Mouse (Mus musculus): ENCODE data around the gene Rgs6. TPM values are rescaled to one million over a fixed set of nuclear protein-coding genes. Genes with fewer than 3 reads are reported as not detected.

Gene Rgs6
- polyA plus RNA-seq, 1 experiment from 2014 or later: 0.70 TPM

DNA sequence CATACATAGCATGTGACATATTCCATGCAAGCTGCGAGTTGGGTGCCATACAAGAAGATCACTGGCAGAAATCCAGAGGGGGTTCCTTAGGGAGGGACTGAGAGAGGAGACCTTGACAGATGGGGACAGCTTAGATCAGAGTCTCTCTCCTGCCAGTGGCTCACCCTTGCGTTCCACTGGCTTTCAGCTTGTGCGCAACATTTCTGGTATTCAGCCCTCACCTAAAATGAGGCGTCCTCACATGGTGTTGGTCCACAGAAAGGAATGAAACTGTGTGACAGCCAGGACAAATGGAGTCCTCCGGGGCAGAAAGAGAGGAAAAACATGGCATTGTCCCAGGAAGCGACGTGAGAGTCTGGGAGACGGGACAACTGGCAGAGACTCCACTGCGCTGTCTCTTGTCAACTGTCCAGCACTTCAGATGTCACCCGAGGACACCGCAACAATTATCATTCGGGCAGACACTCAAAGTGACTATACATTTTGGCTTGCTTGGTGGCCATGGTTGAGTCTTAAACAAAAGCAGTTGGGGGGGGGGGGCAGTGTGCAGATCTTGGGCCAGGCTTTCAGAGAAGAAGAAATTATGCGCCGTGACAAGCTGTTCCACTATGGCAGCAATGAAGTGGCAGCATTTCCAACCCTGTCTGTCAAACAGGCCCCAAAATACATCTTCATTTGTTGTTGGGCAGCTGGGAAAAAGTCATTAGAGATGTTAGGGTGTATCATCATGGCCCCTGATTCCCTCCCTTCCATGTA lies 344.8 kb downstream of the Rgs6 start:
- ATAC-seq (replicated peaks; ENCODE audit: insufficient number of reproducible peaks, low FRiP score, low TSS enrichment, low read depth): no peak
- Histone ChIP-seq H3K9me3 (replicated peaks; ENCODE audit: control insufficient read depth, low read length) (no peaks in the 10 kb centered on the region), H3K9ac (replicated peaks; ENCODE audit: low read length) (no peak overlapping the region), H3K4me1 (ENCODE audit: control insufficient read depth, insufficient read depth, low read length) (no peaks in the 10 kb centered on the region), H3K27ac (replicated peaks; ENCODE audit: low read depth, low read length) (no peak overlapping the region), H3K4me2 (ENCODE audit: low read depth, low read length) (no peak overlapping the region), H3K4me3 (ENCODE audit: low read depth, low read length) (no peak overlapping the region), H3K36me3 (replicated peaks; ENCODE audit: control insufficient read depth, insufficient read depth, low read depth, low read length) (no peaks in the 10 kb centered on the region), H3K27me3 (ENCODE audit: control insufficient read depth, insufficient read depth, low read length) (no peaks in the 10 kb centered on the region)
- WGBS: 87% methylated on average over 14 of the region's 14 CpGs
- no peak for DNase-seq (ENCODE audit: low spot score)

- H3K36me3 ChIP-seq (replicated peaks; ENCODE audit: control insufficient read depth, insufficient read depth, low read depth, low read length): no peaks in the 10 kb centered on the region
- no peaks in the 10 kb centered on the region for H3K27me3 ChIP-seq (ENCODE audit: control insufficient read depth, insufficient read depth, low read length)
- H3K4me3 ChIP-seq (ENCODE audit: low read depth, low read length): no peak overlapping the region
- DNase-seq (ENCODE audit: low spot score): no peak
- H3K4me2 ChIP-seq (ENCODE audit: low read depth, low read length): no peak overlapping the region
- no peak overlapping the region for H3K9ac ChIP-seq (replicated peaks; ENCODE audit: low read length)
- ATAC-seq (replicated peaks; ENCODE audit: insufficient number of reproducible peaks, low FRiP score, low TSS enrichment, low read depth): no peak
- no peaks in the 10 kb centered on the region for H3K9me3 ChIP-seq (replicated peaks; ENCODE audit: control insufficient read depth, low read length)
- no peaks in the 10 kb centered on the region for H3K4me1 ChIP-seq (ENCODE audit: control insufficient read depth, insufficient read depth, low read length)
- H3K27ac ChIP-seq (replicated peaks; ENCODE audit: low read depth, low read length): no peak overlapping the region
- 87% methylated on average over 6 of the region's 6 CpGs for WGBS
Measured at GRCm38 (mm10) chr12:82935121-82935762, 347.1 kb downstream of the Rgs6 start.

- no peak for ATAC-seq (replicated peaks; ENCODE audit: insufficient number of reproducible peaks, low FRiP score, low TSS enrichment, low read depth)
- H3K27ac ChIP-seq (replicated peaks; ENCODE audit: low read depth, low read length): no peak overlapping the region
- H3K4me2 ChIP-seq (ENCODE audit: low read depth, low read length): no peak overlapping the region
- H3K9ac ChIP-seq (replicated peaks; ENCODE audit: low read length): no peak overlapping the region
- H3K27me3 ChIP-seq (ENCODE audit: control insufficient read depth, insufficient read depth, low read length): no peaks in the 10 kb centered on the region
- no peaks in the 10 kb centered on the region for H3K9me3 ChIP-seq (replicated peaks; ENCODE audit: control insufficient read depth, low read length)
- no peak overlapping the region for H3K4me3 ChIP-seq (ENCODE audit: low read depth, low read length)
- no peaks in the 10 kb centered on the region for H3K4me1 ChIP-seq (ENCODE audit: control insufficient read depth, insufficient read depth, low read length)
- no peak for DNase-seq (ENCODE audit: low spot score)
- no peaks in the 10 kb centered on the region for H3K36me3 ChIP-seq (replicated peaks; ENCODE audit: control insufficient read depth, insufficient read depth, low read depth, low read length)
- 85% methylated on average over 1 of the region's 1 CpGs for WGBS
Measured at GRCm38 (mm10) chr12:82935767-82936166, 347.7 kb downstream of the Rgs6 start.

DNA sequence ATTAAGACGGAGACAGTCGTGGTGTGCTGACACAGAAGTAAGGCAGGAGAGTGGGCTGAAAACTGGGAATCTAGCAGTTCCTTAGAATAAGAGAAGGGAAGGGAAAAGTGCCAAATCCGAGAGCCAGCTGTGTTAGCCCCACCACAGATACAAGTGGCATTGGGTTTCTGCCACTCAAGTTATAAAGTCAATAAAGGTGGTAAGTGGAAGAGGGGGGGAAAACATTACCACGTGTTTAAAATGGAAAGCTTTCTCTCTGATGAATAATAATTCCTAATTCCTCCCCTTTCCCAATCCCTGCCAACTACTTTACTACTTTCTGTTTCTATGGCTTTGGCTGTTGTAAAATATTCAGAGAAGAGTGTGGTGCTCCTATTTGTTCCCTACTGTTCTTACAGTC lies 352.4 kb downstream of the Rgs6 start:
- ATAC-seq (replicated peaks; ENCODE audit: insufficient number of reproducible peaks, low FRiP score, low TSS enrichment, low read depth) (no peak), DNase-seq (ENCODE audit: low spot score) (no peak)
- WGBS: 72% methylated on average over 4 of the region's 4 CpGs
- H3K36me3 ChIP-seq (replicated peaks; ENCODE audit: control insufficient read depth, insufficient read depth, low read depth, low read length): no peaks in the 10 kb centered on the region
- H3K4me2 ChIP-seq (ENCODE audit: low read depth, low read length): no peak overlapping the region
- H3K4me3 ChIP-seq (ENCODE audit: low read depth, low read length): no peak overlapping the region
- H3K9ac ChIP-seq (replicated peaks; ENCODE audit: low read length): no peak overlapping the region
- no peaks in the 10 kb centered on the region for H3K27me3 ChIP-seq (ENCODE audit: control insufficient read depth, insufficient read depth, low read length)
- no peak overlapping the region for H3K27ac ChIP-seq (replicated peaks; ENCODE audit: low read depth, low read length)
- H3K4me1 ChIP-seq (ENCODE audit: control insufficient read depth, insufficient read depth, low read length): no peaks in the 10 kb centered on the region
- H3K9me3 ChIP-seq (replicated peaks; ENCODE audit: control insufficient read depth, low read length): no peaks in the 10 kb centered on the region

GRCm38 (mm10) chr12:82946507-82946906 lies 358.4 kb downstream of the Rgs6 start:
- Histone ChIP-seq H3K4me2 (ENCODE audit: low read depth, low read length) (no peak overlapping the region), H3K9ac (replicated peaks; ENCODE audit: low read length) (no peak overlapping the region), H3K27ac (replicated peaks; ENCODE audit: low read depth, low read length) (no peak overlapping the region), H3K27me3 (ENCODE audit: control insufficient read depth, insufficient read depth, low read length) (no peaks in the 10 kb centered on the region), H3K36me3 (replicated peaks; ENCODE audit: control insufficient read depth, insufficient read depth, low read depth, low read length) (no peaks in the 10 kb centered on the region), H3K4me1 (ENCODE audit: control insufficient read depth, insufficient read depth, low read length) (no peaks in the 10 kb centered on the region), H3K4me3 (ENCODE audit: low read depth, low read length) (no peak overlapping the region), H3K9me3 (replicated peaks; ENCODE audit: control insufficient read depth, low read length) (no peaks in the 10 kb centered on the region)
- DNase-seq (ENCODE audit: low spot score) (peak; percentile 87), ATAC-seq (replicated peaks; ENCODE audit: insufficient number of reproducible peaks, low FRiP score, low TSS enrichment, low read depth) (no peak)
- 16% methylated on average over 5 of the region's 5 CpGs for WGBS

DNA sequence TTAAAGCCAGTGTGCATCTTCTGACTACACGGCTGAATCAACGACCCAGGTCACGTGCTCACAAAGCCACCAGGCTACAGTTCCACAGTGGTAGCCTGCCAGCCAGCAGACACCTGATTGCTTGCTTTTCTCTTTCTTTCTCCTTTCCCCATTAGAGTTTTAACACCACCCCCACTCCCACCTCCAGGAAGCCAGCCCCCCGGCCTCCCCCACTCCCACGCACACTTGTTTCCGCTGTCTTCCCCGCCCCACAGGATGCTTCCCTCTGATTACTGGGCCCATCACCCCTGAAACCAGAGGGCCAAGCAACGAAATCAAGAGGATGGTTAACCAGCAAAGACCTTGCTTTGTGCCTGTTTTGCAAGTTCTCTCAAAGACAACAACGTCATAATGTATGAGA lies 373.0 kb downstream of the Rgs6 start:
- H3K4me3 ChIP-seq (ENCODE audit: low read depth, low read length): no peak overlapping the region
- WGBS: 82% methylated on average over 9 of the region's 9 CpGs
- H3K27me3 ChIP-seq (ENCODE audit: control insufficient read depth, insufficient read depth, low read length): no peaks in the 10 kb centered on the region
- H3K9ac ChIP-seq (replicated peaks; ENCODE audit: low read length): no peak overlapping the region
- H3K9me3 ChIP-seq (replicated peaks; ENCODE audit: control insufficient read depth, low read length): no peaks in the 10 kb centered on the region
- H3K27ac ChIP-seq (replicated peaks; ENCODE audit: low read depth, low read length): no peak overlapping the region
- ATAC-seq (replicated peaks; ENCODE audit: insufficient number of reproducible peaks, low FRiP score, low TSS enrichment, low read depth): no peak
- H3K36me3 ChIP-seq (replicated peaks; ENCODE audit: control insufficient read depth, insufficient read depth, low read depth, low read length): no peaks in the 10 kb centered on the region
- H3K4me2 ChIP-seq (ENCODE audit: low read depth, low read length): no peak overlapping the region
- DNase-seq (ENCODE audit: low spot score): no peak
- no peaks in the 10 kb centered on the region for H3K4me1 ChIP-seq (ENCODE audit: control insufficient read depth, insufficient read depth, low read length)

- Histone ChIP-seq H3K9ac (replicated peaks; ENCODE audit: low read length) (no peak overlapping the region), H3K27ac (replicated peaks; ENCODE audit: low read depth, low read length) (no peak overlapping the region), H3K4me3 (ENCODE audit: low read depth, low read length) (no peak overlapping the region), H3K4me1 (ENCODE audit: control insufficient read depth, insufficient read depth, low read length) (no peaks in the 10 kb centered on the region), H3K9me3 (replicated peaks; ENCODE audit: control insufficient read depth, low read length) (no peaks in the 10 kb centered on the region), H3K36me3 (replicated peaks; ENCODE audit: control insufficient read depth, insufficient read depth, low read depth, low read length) (no peaks in the 10 kb centered on the region), H3K27me3 (ENCODE audit: control insufficient read depth, insufficient read depth, low read length) (no peaks in the 10 kb centered on the region), H3K4me2 (ENCODE audit: low read depth, low read length) (no peak overlapping the region)
- ATAC-seq (replicated peaks; ENCODE audit: insufficient number of reproducible peaks, low FRiP score, low TSS enrichment, low read depth): no peak
- WGBS: 93% methylated on average over 4 of the region's 4 CpGs
- no peak for DNase-seq (ENCODE audit: low spot score)
Measured at GRCm38 (mm10) chr12:82961852-82962251, 373.8 kb downstream of the Rgs6 start.

DNA sequence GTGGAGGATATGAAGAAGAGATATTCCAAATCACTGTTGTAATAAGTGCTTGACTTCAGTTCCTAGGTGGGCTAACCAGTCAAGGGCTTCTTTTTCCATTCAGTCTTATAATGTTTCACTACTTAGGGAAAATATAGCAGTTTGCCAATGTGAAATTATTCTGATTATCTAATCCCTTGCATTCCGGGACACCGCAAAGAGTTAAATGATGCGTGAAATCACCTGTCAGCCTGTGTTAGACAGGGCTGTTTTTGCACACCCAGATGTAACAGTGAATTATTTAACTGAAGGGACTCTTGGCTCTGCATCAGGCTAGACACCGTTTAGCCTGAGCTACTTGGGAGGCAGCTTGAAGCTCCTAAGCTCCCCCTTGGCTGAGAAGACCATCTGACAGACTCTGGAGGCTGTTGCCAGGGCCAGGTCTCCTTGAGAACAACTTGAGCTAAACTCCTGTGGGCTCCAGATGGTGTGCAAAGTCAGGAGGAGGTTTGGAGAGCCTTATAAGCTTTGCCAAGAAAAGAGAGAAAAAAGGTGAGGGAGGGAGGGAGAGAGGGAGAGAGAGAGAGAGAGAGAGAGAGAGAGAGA lies 382.5 kb downstream of the Rgs6 start:
- H3K9ac ChIP-seq (replicated peaks; ENCODE audit: low read length): no peak overlapping the region
- no peaks in the 10 kb centered on the region for H3K4me1 ChIP-seq (ENCODE audit: control insufficient read depth, insufficient read depth, low read length)
- H3K27ac ChIP-seq (replicated peaks; ENCODE audit: low read depth, low read length): no peak overlapping the region
- 71% methylated on average over 4 of the region's 4 CpGs for WGBS
- no peak overlapping the region for H3K4me2 ChIP-seq (ENCODE audit: low read depth, low read length)
- H3K27me3 ChIP-seq (ENCODE audit: control insufficient read depth, insufficient read depth, low read length): no peaks in the 10 kb centered on the region
- no peak overlapping the region for H3K4me3 ChIP-seq (ENCODE audit: low read depth, low read length)
- H3K9me3 ChIP-seq (replicated peaks; ENCODE audit: control insufficient read depth, low read length): no peaks in the 10 kb centered on the region
- ATAC-seq (replicated peaks; ENCODE audit: insufficient number of reproducible peaks, low FRiP score, low TSS enrichment, low read depth) (no peak), DNase-seq (ENCODE audit: low spot score) (no peak)
- no peaks in the 10 kb centered on the region for H3K36me3 ChIP-seq (replicated peaks; ENCODE audit: control insufficient read depth, insufficient read depth, low read depth, low read length)
